ENCODE assay signal across 25 mouse cellular contexts in genomic region chr10:121543577-121543976, GRCm38 (mm10). TPM values are rescaled to one million over a fixed set of nuclear protein-coding genes. Genes with fewer than 3 reads are reported as not detected.
DNase-seq lines count a peak whose midpoint lies in the region; ATAC-seq and TF ChIP-seq lines count a peak whose summit lies in the region.
"Had no signal": no experiment of that assay in that cellular context is flagged by ENCODE, and none has a peak within 500 bp of the region (broad histone marks: within the 10 kb centered on the region; RNA-seq: fewer than 3 reads in every experiment).

No protein-coding gene starts in this region.

- H3K27ac ChIP-seq in heart, embryonic 10.5 days, result no peak overlapping the region
- H3K27ac ChIP-seq: embryonic facial prominence, embryonic 10.5 days; embryonic facial prominence, embryonic 12.5 days; forebrain, embryonic 12.5 days; forebrain, embryonic 15.5 days had no signal

- no peak for DNase-seq in cerebellum, adult 11-12 months
- DNase-seq in heart, embryonic 10.5 days (ENCODE audit: low spot score), result peak; percentile 66
- DNase-seq in heart, adult 8-10 months (ENCODE audit: low spot score), result no peak
- DNase-seq: adrenal gland, adult 8-10 months; adrenal gland, postnatal 14 days; adrenal gland, postnatal 36 days; B cell, adult 2 months; cerebellum, adult 11 months; cerebellum, adult 2 months; cerebellum, adult 9-10 months; cerebellum, postnatal 10 days; cerebellum, postnatal 25 days; forebrain, postnatal 0 days had no signal

- WGBS in heart, embryonic 10.5 days, result 96% methylated on average over 6 of the region's 6 CpGs

- H3K79me2 ChIP-seq in myocyte (ENCODE audit: control insufficient read depth, insufficient read depth), result no peaks in the 10 kb centered on the region

- H3ac ChIP-seq in myocyte (ENCODE audit: control insufficient read depth, insufficient read length), result no peak overlapping the region

- ATAC-seq in cerebellum, adult (ENCODE audit: insufficient number of reproducible peaks, low FRiP score, low TSS enrichment), result 0 out of 2 replicates have a peak, but pooled peaks have one; percentile 36
- no peak for ATAC-seq in megakaryocyte, adult 5-6 weeks (ENCODE audit: poor library complexity, severe bottlenecking)
- ATAC-seq: activated CD4-positive, CD25-positive, alpha-beta regulatory T cell, adult 4 months; CD4-positive, CD25-positive, alpha-beta regulatory T cell, adult 4 months; forebrain, embryonic 15.5 days; forebrain, postnatal 0 days; Patski had no signal

- no peak overlapping the region for H3K4me2 ChIP-seq in myocyte (ENCODE audit: low read depth)
- H3K4me2 ChIP-seq: embryonic facial prominence, embryonic 12.5 days; forebrain, embryonic 12.5 days; forebrain, embryonic 15.5 days had no signal

- H3K4me3 ChIP-seq in heart, embryonic 10.5 days, result no peak overlapping the region
- peak overlapping the region; percentile 17 for H3K4me3 ChIP-seq in megakaryocyte, embryonic 14.5 days (replicated peaks)
- no peak overlapping the region for H3K4me3 ChIP-seq in myocyte
- H3K4me3 ChIP-seq: embryonic facial prominence, embryonic 10.5 days; embryonic facial prominence, embryonic 12.5 days; forebrain, embryonic 12.5 days; forebrain, embryonic 15.5 days had no signal

- peaks cover 33% of the 10 kb centered on the region for H3K36me3 ChIP-seq in heart, embryonic 10.5 days
- peaks cover 37% of the 10 kb centered on the region for H3K36me3 ChIP-seq in megakaryocyte, embryonic 14.5 days (replicated peaks; ENCODE audit: low read length)
- H3K36me3 ChIP-seq in myocyte (ENCODE audit: control insufficient read depth, insufficient read depth), result peaks cover 18% of the 10 kb centered on the region

- peaks cover 7% of the 10 kb centered on the region; the same call in 1 of the 2 replicates for H3K4me1 ChIP-seq in heart, embryonic 10.5 days
- H3K4me1 ChIP-seq in megakaryocyte, embryonic 14.5 days, result peaks cover 20% of the 10 kb centered on the region
- H3K4me1 ChIP-seq: embryonic facial prominence, embryonic 12.5 days; forebrain, embryonic 12.5 days; forebrain, embryonic 15.5 days had no signal

- TF ChIP-seq POLR2A in myocyte (IDR thresholded peaks at IDR 0.05; ENCODE audit: insufficient read length, low read depth), result no peak

- no peaks in the 10 kb centered on the region for H3K27me3 ChIP-seq in heart, embryonic 10.5 days (ENCODE audit: insufficient read depth, poor library complexity, severe bottlenecking)
- peaks cover 2% of the 10 kb centered on the region for H3K27me3 ChIP-seq in megakaryocyte, embryonic 14.5 days (replicated peaks)
- no peaks in the 10 kb centered on the region for H3K27me3 ChIP-seq in myocyte (ENCODE audit: control insufficient read depth, insufficient read depth, insufficient read length)
- H3K27me3 ChIP-seq: CH12.LX; embryonic facial prominence, embryonic 12.5 days; forebrain, embryonic 12.5 days; forebrain, embryonic 15.5 days; Patski had no signal

- no peaks in the 10 kb centered on the region for H3K9me3 ChIP-seq in heart, embryonic 10.5 days
- peaks cover 30% of the 10 kb centered on the region for H3K9me3 ChIP-seq in megakaryocyte, embryonic 14.5 days
- H3K9me3 ChIP-seq: embryonic facial prominence, embryonic 10.5 days; forebrain, embryonic 12.5 days; forebrain, embryonic 15.5 days had no signal

TF ChIP-seq in myocyte, 11 proteins besides CTCF, POLR2A, EP300 and RAD21:
- TF ChIP-seq SRF (IDR thresholded peaks at IDR 0.05; ENCODE audit: control insufficient read depth, insufficient read length, low read depth) (no peak), POLR2AphosphoS2 (IDR thresholded peaks at IDR 0.05; ENCODE audit: insufficient read length, low read depth) (peak; percentile 51)

RNA-seq across cellular contexts. Expression of gene Tbk1, which starts 43.0 kb away (rescaled TPM):
- 28.1 and 31.4 TPM in 2 replicates for polyA plus RNA-seq in heart, embryonic 10.5 days (2016; fragmentation: Nextera tagmentation; extraction: Ambion mirVana)
- total RNA-seq in heart, adult 8-10 months (2022), result 10 to 100 TPM; 12.0 to 17.2 (median 16.2) TPM
- polyA plus RNA-seq in megakaryocyte, embryonic 14.5 days (2012; ENCODE audit: insufficient read depth, low replicate concordance), result 2.7 TPM in 1 of 2 replicates, not detected in the other
- total RNA-seq in megakaryocyte, adult 5-6 weeks (2015), result 41.2 and 43.3 TPM in 2 replicates
- total RNA-seq in megakaryocyte, adult 5-6 weeks (2017), result 91.2 and 91.3 TPM in 2 replicates
- polyA plus RNA-seq in myocyte (2012; fragmentation: generic; extraction: Trizol), result 9.0 TPM
